Mouse (Mus musculus) ES-Bruce4 (cell line): ENCODE results near the gene Hbq1b.

Source experiments
- CTCF ChIP-seq: IDR thresholded peaks from one replicate; pipeline ENCODE4 v1.8.1; 2011; ENCODE audit warnings: low read depth, low read length
- EP300 ChIP-seq: IDR thresholded peaks from 2 replicates; pipeline ENCODE4 v1.6.1; 2011; ENCODE audit warnings: low read depth, low read length; ENCODE audit not compliant: insufficient read depth
- POLR2A ChIP-seq: IDR thresholded peaks from one replicate; pipeline ENCODE4 v1.8.1; 2011; ENCODE audit warnings: low read length; ENCODE audit not compliant: insufficient read depth

DNA sequence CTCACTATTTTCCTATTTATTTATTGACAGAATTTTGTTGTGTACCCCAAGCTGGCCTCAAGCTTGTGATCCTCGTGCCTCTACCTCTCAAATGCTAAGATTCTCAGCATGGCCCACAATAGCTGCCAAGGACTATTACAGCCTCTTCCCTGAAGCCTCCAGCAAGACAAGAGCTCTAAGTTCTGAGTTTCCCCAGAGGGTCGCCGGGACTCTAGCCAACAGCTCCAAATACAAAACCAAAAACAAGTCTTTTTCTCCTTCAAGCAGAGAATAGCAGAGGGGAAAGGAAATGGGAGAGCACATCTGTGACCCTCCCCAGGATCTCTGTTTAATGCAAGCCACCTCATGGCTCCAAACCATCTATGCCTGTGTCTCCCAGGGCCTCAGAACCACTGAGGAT, 42.7 kb upstream of the Hbq1b start:
- TF ChIP-seq POLR2A = no peak
- TF ChIP-seq CTCF = no peak
- no peak for TF ChIP-seq EP300
